Mouse (Mus musculus) heart, embryonic 14.5 days (tissue): ENCODE measurements at regions not wholly inside any gene's neighbourhood (a gene's known extent, or its start where the extent isn't known, plus 50 kb on each side); places are given as distances from the start of the nearest gene placed in this dataset.

Experiments
- ATAC-seq: fragments of 200-750 bp; cut with Nextera tagmentation; 2 replicates; pipeline ENCODE4 v1.8.0; 2017; ENCODE audit warnings: low read depth, moderate TSS enrichment; ENCODE audit not compliant: insufficient number of reproducible peaks, insufficient read depth, low FRiP score
- H3K27ac ChIP-seq, 2 experiments: fragments of 200-500 bp in 1 of 2; fragments of 300-500 bp in 1 of 2; sonication (generic) in 1 of 2; replicated peaks in 1 of 2; 2 replicates each; pipeline ENCODE4 v1.5.1; 2012 to 2014; ENCODE audit warnings: low read depth in 2 of 2, low read length in 2 of 2, control low read depth in 1 of 2, mild to moderate bottlenecking in 1 of 2, mixed read lengths in 1 of 2; ENCODE audit not compliant: control insufficient read depth in 1 of 2, insufficient read depth in 1 of 2
- H3K27me3 ChIP-seq: fragments of 300-500 bp; sonication (generic); 2 replicates; pipeline ENCODE4 v1.6.1; 2014; ENCODE audit warnings: mild to moderate bottlenecking, low read length, control low read depth; ENCODE audit not compliant: control insufficient read depth, insufficient read depth
- H3K36me3 ChIP-seq: fragments of 300-500 bp; sonication (generic); 2 replicates; pipeline ENCODE4 v1.6.1; 2014; ENCODE audit warnings: mild to moderate bottlenecking, control low read depth, low read length, mixed read lengths; ENCODE audit not compliant: control insufficient read depth, insufficient read depth
- H3K4me1 ChIP-seq, 2 experiments: fragments of 200-500 bp in 1 of 2; fragments of 300-500 bp in 1 of 2; sonication (generic) in 1 of 2; 2 replicates each; pipeline ENCODE4 v1.6.1; 2012 to 2014; ENCODE audit warnings: low read length in 2 of 2, control low read depth in 1 of 2, mixed read lengths in 1 of 2; ENCODE audit not compliant: control insufficient read depth in 2 of 2, insufficient read depth in 2 of 2
- H3K4me2 ChIP-seq: fragments of 300-500 bp; sonication (generic); 2 replicates; pipeline ENCODE4 v1.6.1; 2014; ENCODE audit warnings: mild to moderate bottlenecking, low read length
- H3K4me3 ChIP-seq, 2 experiments: fragments of 200-500 bp in 1 of 2; fragments of 300-500 bp in 1 of 2; sonication (generic) in 1 of 2; 2 replicates each; pipeline ENCODE4 v1.5.1; 2012 to 2014; ENCODE audit warnings: low read length in 2 of 2, mild to moderate bottlenecking in 2 of 2, control low read depth in 1 of 2, low read depth in 1 of 2, moderate library complexity in 1 of 2; ENCODE audit not compliant: control insufficient read depth in 1 of 2, insufficient read depth in 1 of 2
- H3K9ac ChIP-seq: fragments of 300-500 bp; sonication (generic); 2 replicates; pipeline ENCODE4 v1.6.1; 2014; ENCODE audit warnings: mild to moderate bottlenecking, low read length
- H3K9me3 ChIP-seq: fragments of 300-500 bp; sonication (generic); 2 replicates; pipeline ENCODE4 v1.6.1; 2016; ENCODE audit warnings: low read length, control low read depth; ENCODE audit not compliant: control insufficient read depth
- WGBS: fragments of 180-500 bp; shearing (Covaris S2); extraction: QIAGEN DNeasy Blood & Tissue Kit; methylation state at CpG from one replicate; pipeline ENCODE4 v1.1.7; 2014; 5-methylcytosine and 5-hydroxymethylcytosine counted together

DNA sequence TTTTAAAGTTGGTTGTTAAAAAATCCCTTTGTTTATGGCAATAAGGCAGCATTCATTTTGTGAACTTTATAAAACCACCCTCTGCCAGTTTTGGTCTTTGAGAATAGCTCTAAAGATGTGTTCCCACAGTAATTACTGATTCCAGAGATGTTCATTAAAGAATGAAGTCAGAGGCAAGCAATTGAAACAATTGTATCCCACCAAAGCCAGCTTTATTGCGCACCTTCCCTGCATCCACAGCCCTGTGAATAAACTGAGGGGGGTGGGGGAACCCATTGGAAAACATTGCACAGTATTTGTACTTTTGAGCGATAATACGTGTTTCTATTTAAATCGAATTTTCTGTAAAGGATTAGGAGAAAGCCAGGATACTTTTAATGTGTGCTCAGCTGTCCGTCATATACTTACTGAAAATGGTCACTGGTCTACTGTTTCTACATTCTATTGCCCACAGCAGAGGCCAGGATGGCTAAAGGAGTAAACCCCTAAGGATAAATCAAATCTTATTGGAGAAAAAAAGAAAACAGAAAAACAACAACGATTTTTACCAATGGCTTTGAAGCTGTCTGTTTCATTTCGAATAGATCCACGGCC lies 278.3 kb downstream of the Usp25 start:
- 85% methylated on average over 8 of the region's 8 CpGs for WGBS
- Histone ChIP-seq H3K4me3 (no peak overlapping the region), H3K4me2 (no peak overlapping the region), H3K4me1 (no peaks in the 10 kb centered on the region), H3K9me3 (no peaks in the 10 kb centered on the region), H3K36me3 (no peaks in the 10 kb centered on the region), H3K27me3 (no peaks in the 10 kb centered on the region), H3K9ac (no peak overlapping the region), H3K27ac (no peak overlapping the region)
- no peak for ATAC-seq

- H3K27me3 ChIP-seq: no peaks in the 10 kb centered on the region
- ATAC-seq: no peak
- H3K9me3 ChIP-seq: no peaks in the 10 kb centered on the region
- no peak overlapping the region for H3K4me3 ChIP-seq
- H3K36me3 ChIP-seq: no peaks in the 10 kb centered on the region
- H3K27ac ChIP-seq: no peak overlapping the region
- no peaks in the 10 kb centered on the region for H3K4me1 ChIP-seq
- 71% methylated on average over 4 of the region's 4 CpGs for WGBS
- no peak overlapping the region for H3K4me2 ChIP-seq
- H3K9ac ChIP-seq: no peak overlapping the region
These were observed 270.7 kb downstream of the Usp25 start for GRCm38 (mm10) chr16:77284205-77284604.

DNA sequence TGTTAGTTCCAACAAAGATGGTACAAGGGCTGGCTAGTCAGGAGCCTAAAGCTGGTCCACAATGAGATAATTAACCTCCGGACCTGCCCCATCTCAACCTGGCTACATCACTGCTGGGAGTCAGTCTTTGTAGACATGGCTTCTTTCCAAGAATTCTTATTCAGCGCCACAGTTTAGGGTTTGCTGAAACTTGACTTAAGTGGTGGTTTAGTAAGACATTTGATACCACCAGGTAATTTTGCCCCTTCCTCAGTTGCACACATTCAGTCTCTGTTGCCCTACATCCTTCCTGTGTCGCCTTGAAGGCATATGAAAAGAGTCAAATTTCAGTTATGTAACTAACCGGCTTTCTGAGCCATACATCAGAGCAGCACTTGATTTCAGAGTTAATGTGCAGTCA lies 266.4 kb downstream of the Usp25 start:
- Histone ChIP-seq H3K27me3 (no peaks in the 10 kb centered on the region), H3K36me3 (no peaks in the 10 kb centered on the region), H3K4me3 (no peak overlapping the region), H3K4me1 (no peaks in the 10 kb centered on the region), H3K9ac (no peak overlapping the region), H3K27ac (no peak overlapping the region), H3K9me3 (no peaks in the 10 kb centered on the region), H3K4me2 (no peak overlapping the region)
- ATAC-seq: no peak
- WGBS: 88% methylated on average over 4 of the region's 4 CpGs

- WGBS: 52% methylated on average over 2 of the region's 2 CpGs
- Histone ChIP-seq H3K4me1 (no peaks in the 10 kb centered on the region), H3K27ac (no peak overlapping the region), H3K36me3 (no peaks in the 10 kb centered on the region), H3K9ac (no peak overlapping the region), H3K9me3 (no peaks in the 10 kb centered on the region), H3K27me3 (no peaks in the 10 kb centered on the region), H3K4me3 (no peak overlapping the region), H3K4me2 (no peak overlapping the region)
- ATAC-seq: no peak
These were observed 266.0 kb downstream of the Usp25 start for GRCm38 (mm10) chr16:77279495-77279894.

- Histone ChIP-seq H3K9me3 (no peaks in the 10 kb centered on the region), H3K27me3 (no peaks in the 10 kb centered on the region), H3K4me3 (no peak overlapping the region), H3K4me1 (no peaks in the 10 kb centered on the region), H3K36me3 (no peaks in the 10 kb centered on the region), H3K9ac (no peak overlapping the region), H3K27ac (no peak overlapping the region), H3K4me2 (no peak overlapping the region)
- 62% methylated on average over 3 of the region's 3 CpGs for WGBS
- no peak for ATAC-seq
These were observed 259.8 kb downstream of the Usp25 start for GRCm38 (mm10) chr16:77273306-77273705.

DNA sequence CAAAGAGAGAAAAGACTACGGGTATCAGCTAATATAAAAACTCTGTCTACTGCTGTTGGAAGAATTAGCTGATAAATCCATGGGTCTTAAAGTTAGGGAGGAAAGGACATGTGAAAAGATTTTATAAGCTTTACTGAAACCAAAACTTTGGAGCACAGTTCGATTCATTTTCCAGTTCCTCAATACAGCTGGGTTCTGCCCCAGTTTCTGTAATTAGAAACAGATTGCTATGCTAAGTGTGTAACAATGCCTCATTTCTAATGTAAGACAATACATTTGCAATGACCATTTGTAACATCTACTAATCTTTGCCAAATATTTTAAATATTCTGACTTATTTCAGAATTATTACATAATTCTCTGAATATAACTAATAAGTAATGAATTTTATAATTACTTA lies 255.4 kb downstream of the Usp25 start:
- Histone ChIP-seq H3K9me3 (no peaks in the 10 kb centered on the region), H3K4me2 (no peak overlapping the region), H3K36me3 (no peaks in the 10 kb centered on the region), H3K9ac (no peak overlapping the region), H3K4me3 (no peak overlapping the region), H3K27me3 (no peaks in the 10 kb centered on the region), H3K4me1 (no peaks in the 10 kb centered on the region; a peak in 1 of 4 replicates), H3K27ac (no peak overlapping the region)
- 73% methylated on average over 2 of the region's 2 CpGs for WGBS
- ATAC-seq: no peak

GRCm38 (mm10) chr16:77267679-77268078 lies 254.2 kb downstream of the Usp25 start:
- Histone ChIP-seq H3K27ac (no peak overlapping the region), H3K9me3 (no peaks in the 10 kb centered on the region), H3K27me3 (no peaks in the 10 kb centered on the region), H3K4me3 (no peak overlapping the region), H3K4me1 (no peaks in the 10 kb centered on the region; a peak in 1 of 4 replicates), H3K9ac (no peak overlapping the region), H3K36me3 (no peaks in the 10 kb centered on the region), H3K4me2 (no peak overlapping the region)
- peak; percentile 66; the same call in 1 of the 2 replicates for ATAC-seq

DNA sequence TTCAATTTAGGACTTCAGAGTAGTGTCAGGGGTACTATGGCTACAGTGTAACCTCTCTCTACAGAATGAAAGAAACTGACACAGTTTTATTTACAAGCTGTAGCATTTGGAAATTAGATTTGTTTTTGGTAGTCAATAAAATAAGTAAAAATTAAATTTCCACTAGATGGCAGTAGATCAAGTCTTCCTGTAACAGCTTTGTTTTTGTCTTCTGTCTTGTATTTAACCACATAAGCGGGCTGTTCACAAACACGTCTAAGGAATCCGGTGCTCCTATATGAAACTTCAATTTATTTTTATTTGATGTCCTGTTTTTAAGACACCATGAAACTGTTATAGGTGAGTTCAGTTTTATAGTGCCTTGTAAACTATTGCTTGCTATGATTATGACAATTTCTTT lies 238.8 kb downstream of the Usp25 start:
- no peak overlapping the region for H3K4me2 ChIP-seq
- no peak for ATAC-seq
- no peaks in the 10 kb centered on the region for H3K9me3 ChIP-seq
- H3K9ac ChIP-seq: no peak overlapping the region
- no peaks in the 10 kb centered on the region for H3K4me1 ChIP-seq
- no peak overlapping the region for H3K27ac ChIP-seq
- WGBS: 47% methylated on average over 3 of the region's 3 CpGs
- H3K36me3 ChIP-seq: no peaks in the 10 kb centered on the region
- no peak overlapping the region for H3K4me3 ChIP-seq
- no peaks in the 10 kb centered on the region for H3K27me3 ChIP-seq
